Mouse (Mus musculus) cerebral cortex, adult 2 months (tissue): ENCODE data around the gene Bpgm.

Source experiments
- WGBS: fragments of 180-500 bp; shearing (Covaris S2); methylation state at CpG from one replicate; pipeline ENCODE4 v1.1.7; 2018; 5-methylcytosine and 5-hydroxymethylcytosine counted together

Bpgm gene

GRCm38 (mm10) chr6:34486071-34486626 lies 10.1 kb downstream of the Bpgm start:
- WGBS, result 64% methylated on average over 14 of the region's 14 CpGs

- WGBS, result 75% methylated on average over 21 of the region's 21 CpGs
Observed at GRCm38 (mm10) chr6:34493327-34494095, 17.5 kb downstream of the Bpgm start.

DNA sequence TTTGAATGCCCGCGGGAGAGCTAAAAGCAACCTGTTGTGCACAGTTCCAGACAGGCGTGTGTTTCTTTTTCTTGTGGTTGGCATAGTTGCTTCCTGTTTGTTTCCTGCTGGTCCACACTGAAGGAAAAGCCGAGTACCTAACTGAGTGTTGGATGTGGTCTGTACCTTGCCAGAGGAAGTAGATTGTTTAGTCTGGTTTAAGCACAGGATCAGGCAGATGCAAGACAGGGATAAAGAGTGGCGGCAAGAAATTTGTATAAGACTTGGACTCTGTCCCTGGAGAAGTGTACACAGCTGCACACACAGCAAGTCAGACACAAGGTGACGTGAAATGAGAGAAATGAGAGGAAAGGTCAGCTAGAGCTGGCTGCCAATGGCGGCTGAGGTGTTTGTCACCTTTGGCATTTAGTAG lies 19.1 kb downstream of the Bpgm start:
- 51% methylated on average over 7 of the region's 7 CpGs for WGBS

DNA sequence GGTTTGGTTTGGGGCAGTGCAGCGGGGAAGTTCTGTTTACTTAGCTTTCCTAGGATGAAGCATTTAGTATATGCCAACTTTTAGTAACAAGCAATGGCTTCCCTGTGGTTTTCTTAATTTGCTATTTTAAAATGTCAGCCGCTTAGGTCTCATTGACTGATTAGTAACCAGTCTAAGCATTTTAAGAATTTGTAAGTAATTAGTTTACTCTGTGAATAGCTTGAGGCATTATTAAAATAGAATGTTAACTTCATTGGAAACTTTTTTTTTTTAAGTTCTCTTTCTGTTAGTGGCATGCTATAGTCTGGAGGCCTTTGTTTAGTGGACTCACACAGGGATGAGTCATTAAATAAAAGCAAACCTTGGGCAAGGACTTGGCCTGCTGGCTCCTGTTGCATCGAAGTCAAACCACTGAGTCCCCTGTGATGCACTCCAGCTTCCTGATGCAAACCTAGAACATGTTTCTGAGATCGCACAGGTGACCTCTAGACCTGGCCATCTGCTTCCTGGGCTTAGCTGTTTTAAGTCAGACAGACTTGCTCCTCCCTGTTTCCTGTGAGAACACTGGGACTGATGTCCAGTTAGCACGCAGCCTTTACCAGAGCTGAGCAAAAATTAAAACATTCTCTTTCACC lies 22.1 kb downstream of the Bpgm start:
- 67% methylated on average over 5 of the region's 5 CpGs for WGBS

- WGBS, result 69% methylated on average over 7 of the region's 7 CpGs
Observed at GRCm38 (mm10) chr6:34502291-34502690, 26.3 kb downstream of the Bpgm start.

DNA sequence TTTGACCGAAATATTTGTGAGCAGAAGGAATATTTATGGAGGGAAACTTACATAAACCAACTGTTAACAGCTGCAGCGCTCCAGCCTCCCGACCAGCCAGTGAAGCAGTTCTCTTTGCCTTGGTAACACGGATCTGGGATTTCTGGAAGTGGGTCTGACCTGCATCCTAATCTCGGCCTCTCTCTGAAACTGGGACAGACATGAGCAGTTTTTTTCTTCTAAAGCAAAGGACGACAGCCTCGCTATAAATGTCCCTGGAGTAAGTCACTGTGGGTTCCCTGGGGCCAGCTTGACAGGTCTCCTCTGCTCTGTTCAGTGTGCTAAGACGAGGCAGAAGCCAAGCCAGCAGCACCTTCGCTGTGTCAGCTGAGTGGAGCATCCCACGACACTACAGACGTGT lies 29.9 kb downstream of the Bpgm start:
- whole genome bisulfite sequencing, result 42% methylated on average over 11 of the region's 11 CpGs

DNA sequence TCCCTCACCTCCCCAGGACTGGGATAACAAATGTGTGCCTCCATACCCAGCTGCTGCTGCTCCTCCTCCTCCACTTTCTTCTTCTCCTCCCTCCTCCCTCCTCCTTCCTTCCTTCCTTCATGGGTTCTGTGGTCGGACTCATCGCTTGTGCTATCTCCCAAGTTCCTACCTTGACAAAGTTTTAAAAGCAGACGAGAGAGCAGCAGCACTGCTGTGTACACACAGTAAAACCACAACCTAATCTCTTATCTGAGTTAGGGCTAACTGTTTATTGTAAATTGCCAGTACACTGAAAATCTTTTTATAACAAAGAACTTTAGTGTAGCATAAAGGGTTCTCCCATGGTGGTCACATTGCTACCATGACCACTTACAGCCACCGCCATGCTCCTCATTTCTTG lies 31.6 kb downstream of the Bpgm start:
- WGBS, result 96% methylated on average over 4 of the region's 4 CpGs

- 99% methylated on average over 4 of the region's 4 CpGs for WGBS
Observed at GRCm38 (mm10) chr6:34508016-34508415, 32.0 kb downstream of the Bpgm start.

DNA sequence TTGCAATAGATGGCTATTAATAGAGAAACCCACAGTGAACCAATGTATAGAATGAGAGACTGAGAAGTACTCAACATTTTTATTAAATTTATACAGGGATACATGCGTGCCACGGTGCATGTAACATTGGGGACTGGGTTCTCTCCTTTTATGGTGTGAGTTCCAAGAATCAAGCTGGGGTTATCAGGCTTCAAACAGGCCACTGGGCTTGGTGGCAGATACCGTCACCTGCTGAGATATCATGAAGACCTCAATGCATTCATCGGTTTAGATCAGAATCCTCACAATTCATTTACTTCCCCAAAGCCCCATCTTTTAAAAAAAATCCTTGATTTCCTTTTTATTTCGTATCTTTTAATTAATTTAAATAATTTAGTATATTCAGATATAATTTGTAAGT lies 34.3 kb downstream of the Bpgm start:
- WGBS, result 95% methylated on average over 5 of the region's 5 CpGs

DNA sequence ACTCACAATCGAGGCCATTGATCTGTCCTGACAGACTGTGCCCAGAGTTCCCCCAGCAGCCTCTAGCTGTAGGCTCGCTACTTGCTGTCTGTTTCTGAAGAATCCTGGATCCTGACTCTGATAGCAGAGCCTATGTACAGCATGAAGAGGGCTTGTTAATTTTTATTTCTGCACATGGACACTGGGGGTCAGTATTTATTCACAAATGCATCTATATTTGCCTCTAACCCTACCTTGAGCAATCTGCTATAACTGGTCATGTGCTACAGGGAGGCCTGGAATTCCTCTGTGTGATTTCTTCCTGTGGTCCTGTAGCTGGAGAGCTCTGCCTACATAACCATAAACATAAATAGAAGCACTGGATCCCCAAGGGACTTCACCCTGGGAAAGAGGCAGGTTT lies 35.4 kb downstream of the Bpgm start:
- 40% methylated on average over 2 of the region's 2 CpGs for WGBS

GRCm38 (mm10) chr6:34514655-34515054 lies 38.6 kb downstream of the Bpgm start:
- 13% methylated on average over 5 of the region's 5 CpGs for WGBS

- 54% methylated on average over 10 of the region's 10 CpGs for WGBS
Observed at GRCm38 (mm10) chr6:34515098-34515782, 39.2 kb downstream of the Bpgm start.

- 79% methylated on average over 1 of the region's 1 CpGs for WGBS
Observed at GRCm38 (mm10) chr6:34515783-34516099, 39.7 kb downstream of the Bpgm start.

DNA sequence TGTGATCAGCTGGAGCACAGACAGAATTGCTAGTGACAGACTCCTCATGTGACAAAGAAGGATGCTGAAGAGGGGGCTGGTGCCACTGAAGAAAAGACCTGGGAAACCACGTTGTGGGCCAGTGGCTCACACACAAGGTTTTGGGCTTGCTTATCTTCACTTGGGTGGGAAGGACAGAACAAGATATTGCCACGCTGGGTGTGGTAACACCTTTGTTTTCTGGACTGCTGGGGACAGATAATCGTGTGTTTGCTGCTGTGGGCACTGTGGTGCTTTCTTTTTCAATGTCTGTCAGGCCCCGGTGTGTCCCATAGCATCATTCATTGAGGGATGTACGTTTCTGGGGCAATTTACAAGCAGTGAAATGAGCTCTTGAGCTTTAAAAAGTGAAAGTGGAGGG lies 41.7 kb downstream of the Bpgm start:
- WGBS, result 83% methylated on average over 5 of the region's 5 CpGs

GRCm38 (mm10) chr6:34519087-34519486 lies 43.1 kb downstream of the Bpgm start:
- 87% methylated on average over 1 of the region's 1 CpGs for WGBS

GRCm38 (mm10) chr6:34520491-34520890 lies 44.5 kb downstream of the Bpgm start:
- WGBS, result 94% methylated on average over 2 of the region's 2 CpGs

GRCm38 (mm10) chr6:34520912-34521311 lies 44.9 kb downstream of the Bpgm start:
- 56% methylated on average over 6 of the region's 6 CpGs for WGBS

- 84% methylated on average over 5 of the region's 5 CpGs for WGBS
Observed at GRCm38 (mm10) chr6:34523476-34523875, 47.5 kb downstream of the Bpgm start.

GRCm38 (mm10) chr6:34525499-34525924 lies 49.5 kb downstream of the Bpgm start:
- 100% methylated on average over 1 of the region's 1 CpGs for WGBS

DNA sequence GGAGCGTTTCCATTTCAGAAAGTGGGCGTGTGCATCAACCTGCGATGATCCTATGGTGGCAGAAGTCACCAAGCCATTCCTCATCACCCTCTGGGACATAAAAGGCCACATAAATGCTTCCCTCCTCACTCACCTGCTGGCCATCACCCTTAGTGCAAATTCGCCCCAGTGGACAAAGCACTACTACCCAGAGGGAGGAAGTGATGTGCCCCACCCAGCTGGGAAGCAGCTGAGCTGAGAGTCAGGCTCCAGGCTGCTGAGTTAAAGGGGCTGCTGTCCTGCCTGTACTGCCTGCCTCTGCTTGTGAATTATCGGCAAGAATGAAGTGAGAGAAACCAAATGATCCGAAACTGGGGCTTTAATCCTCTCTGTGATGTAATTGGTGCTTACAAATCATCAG lies 49.9 kb downstream of the Bpgm start:
- 83% methylated on average over 6 of the region's 6 CpGs for WGBS

DNA sequence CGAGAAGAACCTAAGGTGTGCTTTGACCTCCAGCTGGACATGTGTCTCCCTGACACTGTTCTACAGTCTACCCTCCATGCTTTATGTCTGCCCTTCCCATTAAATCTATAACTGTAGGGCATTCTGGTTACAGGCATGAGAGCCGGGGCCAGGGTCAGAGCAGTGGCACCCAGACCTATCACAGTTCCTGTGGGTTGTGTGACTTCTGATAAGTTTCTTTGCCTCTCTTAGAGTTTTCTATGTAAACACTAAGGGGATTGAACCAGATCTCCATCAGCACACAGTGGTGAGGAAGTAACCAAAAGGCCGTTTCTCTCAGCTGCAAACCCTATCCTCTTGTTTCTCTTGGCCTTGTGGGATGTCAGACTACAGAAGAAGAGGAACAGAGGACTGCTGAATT lies 50.4 kb downstream of the Bpgm start:
- WGBS, result 97% methylated on average over 3 of the region's 3 CpGs

GRCm38 (mm10) chr6:34528131-34528530 lies 52.1 kb downstream of the Bpgm start:
- WGBS, result 97% methylated on average over 2 of the region's 2 CpGs

DNA sequence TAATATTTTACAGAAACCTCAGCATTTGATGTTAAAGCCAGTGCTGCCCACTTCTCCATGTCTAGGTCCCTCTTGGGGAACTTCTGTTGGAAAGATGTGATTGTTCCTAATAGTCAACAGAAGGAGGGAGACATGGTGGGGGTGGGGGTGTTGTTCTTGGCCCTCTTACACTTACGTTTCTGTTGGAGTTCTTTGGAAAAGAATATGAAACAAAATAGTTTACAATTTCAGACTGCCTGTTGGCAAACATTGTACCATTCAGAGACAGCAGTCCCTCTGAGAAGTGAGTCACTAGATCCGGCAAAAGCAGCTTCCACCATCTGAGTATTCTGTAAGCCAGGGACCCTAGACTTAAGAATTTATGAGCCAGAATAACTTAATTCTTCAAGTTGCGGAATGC lies 54.0 kb downstream of the Bpgm start:
- WGBS, result 66% methylated on average over 3 of the region's 3 CpGs
